8 mouse cellular contexts compared by ENCODE assay signal in the genomic region with DNA sequence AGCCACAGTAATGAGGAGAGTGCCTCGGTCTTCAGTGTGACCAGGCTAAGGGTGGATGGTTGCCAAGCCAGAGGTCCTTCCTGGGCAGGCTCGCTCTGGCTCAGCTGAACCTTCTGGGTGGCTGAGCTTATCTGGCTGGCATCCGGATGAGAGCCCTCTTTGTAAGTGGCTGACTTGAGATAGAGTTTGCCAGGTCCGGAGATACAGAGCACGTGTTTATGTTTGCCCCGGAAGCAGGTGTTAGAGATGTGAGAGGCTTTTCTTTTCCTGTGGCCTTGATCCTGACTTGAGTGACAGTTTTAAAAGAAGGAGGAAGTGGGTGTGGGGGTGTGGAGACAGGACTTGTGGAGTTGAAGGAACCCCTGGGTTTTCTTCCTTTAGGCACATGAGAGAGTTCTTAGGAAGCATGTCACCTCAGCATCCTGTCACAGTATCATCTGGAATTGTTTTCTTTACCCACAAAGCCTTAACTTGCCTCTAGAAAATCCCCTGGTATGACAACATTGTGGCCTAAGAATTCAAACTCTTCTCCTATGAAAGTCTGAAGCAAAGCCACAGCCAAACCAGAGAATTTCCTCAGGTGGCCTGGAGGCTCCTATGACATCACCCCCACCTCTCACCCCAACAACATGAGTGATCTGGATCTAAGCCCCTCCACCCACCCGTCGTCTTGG. TPM values are rescaled to one million over a fixed set of nuclear protein-coding genes. Genes with fewer than 3 reads are reported as not detected.
DNase-seq lines count a peak whose midpoint lies in the region; ATAC-seq lines count a peak whose summit lies in the region.

No protein-coding gene starts in this region.

- DNase-seq in hindbrain, embryonic 14.5 days (ENCODE audit: low spot score), result no peak
- DNase-seq in T-cell, adult 2 months (ENCODE audit: low spot score), result peak; percentile 84
- DNase-seq in heart, adult 18-20 months, result peak; percentile 76 to 77
- peak; percentile 68 for DNase-seq in kidney, postnatal 10 days
- peak; percentile 82 to 91 for DNase-seq in lung, postnatal 4 days
- peak; percentile 92 for DNase-seq in thymus, postnatal 0 days (ENCODE audit: low spot score)
- no peak for DNase-seq in B cell, adult 2 months

- no peaks in the 10 kb centered on the region for H3K9me3 ChIP-seq in hindbrain, embryonic 14.5 days (ENCODE audit: control insufficient read depth, low read length)
- no peaks in the 10 kb centered on the region for H3K9me3 ChIP-seq in hindbrain, embryonic 12.5 days (replicated peaks)

- 75% methylated on average over 8 of the region's 8 CpGs for WGBS in hindbrain, embryonic 14.5 days
- WGBS in hindbrain, embryonic 12.5 days, result 81% methylated on average over 8 of the region's 8 CpGs

- no peak overlapping the region for H3K9ac ChIP-seq in hindbrain, embryonic 14.5 days
- H3K9ac ChIP-seq in hindbrain, embryonic 12.5 days, result no peak overlapping the region

- H3K4me2 ChIP-seq in hindbrain, embryonic 14.5 days (replicated peaks), result no peak overlapping the region
- no peak overlapping the region for H3K4me2 ChIP-seq in hindbrain, embryonic 12.5 days (replicated peaks)

- H3K27ac ChIP-seq in hindbrain, embryonic 14.5 days, result peak overlapping the region; percentile 72
- H3K27ac ChIP-seq in hindbrain, embryonic 12.5 days, result no peak overlapping the region

- ATAC-seq in hindbrain, embryonic 14.5 days (ENCODE audit: low FRiP score), result peak; percentile 43
- ATAC-seq in hindbrain, embryonic 12.5 days (ENCODE audit: low FRiP score), result no peak

- no peaks in the 10 kb centered on the region for H3K27me3 ChIP-seq in hindbrain, embryonic 14.5 days (ENCODE audit: control insufficient read depth, insufficient read depth, low read length)
- no peaks in the 10 kb centered on the region for H3K27me3 ChIP-seq in hindbrain, embryonic 12.5 days

- H3K4me3 ChIP-seq in hindbrain, embryonic 14.5 days (replicated peaks; ENCODE audit: low read length), result no peak overlapping the region
- H3K4me3 ChIP-seq in hindbrain, embryonic 12.5 days, result no peak overlapping the region

- H3K4me1 ChIP-seq in hindbrain, embryonic 14.5 days (replicated peaks; ENCODE audit: control insufficient read depth, insufficient read depth, low read length), result peaks cover 17% of the 10 kb centered on the region
- H3K4me1 ChIP-seq in hindbrain, embryonic 12.5 days, result peaks cover 33% of the 10 kb centered on the region

- peaks cover 42% of the 10 kb centered on the region for H3K36me3 ChIP-seq in hindbrain, embryonic 14.5 days (replicated peaks; ENCODE audit: control insufficient read depth, insufficient read depth)
- peaks cover 30% of the 10 kb centered on the region for H3K36me3 ChIP-seq in hindbrain, embryonic 12.5 days

RNA-seq across cellular contexts. Expression of a gene that starts 23.3 kb away (rescaled TPM):
- 25.8 and 26.7 TPM in 2 replicates for polyA plus RNA-seq in hindbrain, embryonic 14.5 days (2014; fragmentation: Nextera tagmentation; extraction: Ambion mirVana)
- polyA plus RNA-seq in hindbrain, embryonic 12.5 days (2016; fragmentation: Nextera tagmentation; extraction: Ambion mirVana), result 4.0 and 4.9 TPM in 2 replicates
- not detected for total RNA-seq in heart, adult 18-20 months (2021)
- 0.18 and 0.30 TPM in 2 replicates for polyA plus RNA-seq in thymus, postnatal 0 days (2015; fragmentation: Nextera tagmentation; extraction: Ambion mirVana)

RNA-seq across cellular contexts. Expression of a gene that starts 28.2 kb away (rescaled TPM):
- 2.3 and 2.5 TPM in 2 replicates for polyA plus RNA-seq in hindbrain, embryonic 14.5 days (2014; fragmentation: Nextera tagmentation; extraction: Ambion mirVana)
- polyA plus RNA-seq in hindbrain, embryonic 12.5 days (2016; fragmentation: Nextera tagmentation; extraction: Ambion mirVana), result 10.0 and 11.2 TPM in 2 replicates
- under 1 TPM; 0.32 to 0.36 TPM for total RNA-seq in heart, adult 18-20 months (2021)
- polyA plus RNA-seq in thymus, postnatal 0 days (2015; fragmentation: Nextera tagmentation; extraction: Ambion mirVana), result 9.7 and 9.8 TPM in 2 replicates

Comparison
In these comparisons a context has a peak if more than half of its experiments do, and no peak if none do; other contexts are left out.
1. DNase-seq: peak in T-cell, adult 2 months (single experiment), heart, adult 18-20 months (2 of 2), kidney, postnatal 10 days (single experiment), lung, postnatal 4 days (2 of 2) and thymus, postnatal 0 days (single experiment); none in hindbrain, embryonic 14.5 days (single experiment) and B cell, adult 2 months (0 of 2).